In the genomic region with DNA sequence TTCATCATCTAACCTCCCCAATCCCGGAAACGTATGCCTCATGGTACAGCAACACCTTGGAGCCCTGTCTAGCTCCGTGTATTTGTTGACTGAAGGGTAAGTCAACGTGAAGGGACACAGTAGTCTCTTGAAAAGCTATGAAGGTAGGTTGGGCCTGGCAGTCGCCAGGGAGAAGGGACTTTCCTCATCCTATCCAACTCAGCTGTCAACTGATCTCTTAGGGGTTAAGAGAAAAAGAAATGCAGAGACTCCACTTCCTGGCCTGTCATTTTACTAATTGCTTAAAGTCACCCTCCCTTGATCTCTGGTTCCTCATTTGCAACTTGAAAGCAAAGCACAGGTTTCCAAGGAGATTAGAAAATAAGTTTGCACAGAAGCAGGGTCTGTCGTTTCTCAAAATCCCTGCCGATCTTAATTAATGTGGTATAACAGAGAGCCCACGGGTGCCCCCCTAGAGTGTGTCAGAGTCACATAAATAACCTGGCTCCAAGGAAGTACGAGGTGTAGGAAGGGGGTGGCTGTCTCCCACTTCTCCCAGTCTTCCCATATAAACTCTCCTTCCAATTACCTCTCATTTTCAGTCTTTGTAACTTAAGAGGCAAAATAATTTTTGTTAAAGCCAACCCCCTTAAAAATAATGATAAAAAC, we compare ENCODE assay signal across 8 mouse cellular contexts. TPM values are rescaled to one million over a fixed set of nuclear protein-coding genes. Genes with fewer than 3 reads are reported as not detected.
DNase-seq lines count a peak whose midpoint lies in the region; ATAC-seq and TF ChIP-seq lines count a peak whose summit lies in the region.

No protein-coding gene starts in this region.

- H3K27ac ChIP-seq in CH12.LX (ENCODE audit: insufficient read depth, low read depth) = peak overlapping the region; percentile 73
- H3K27ac ChIP-seq in forebrain, embryonic 14.5 days (ENCODE audit: low read depth, low read length) = no peak overlapping the region
- H3K27ac ChIP-seq in liver, embryonic 15.5 days (replicated peaks) = no peak overlapping the region

- TF ChIP-seq RAD21 in CH12.LX (IDR thresholded peaks at IDR 0.05; ENCODE audit: low read depth, low read length) = no peak

- dilution Hi-C loops in CH12.LX (cut with MboI; ENCODE audit: extremely low pct_ligation_motif_present, extremely low pct_unique_long_range_greater_than_20kb, low sequenced_read_pairs) = no loop called here

- WGBS in forebrain, embryonic 14.5 days = 23% methylated on average over 9 of the region's 9 CpGs
- WGBS in liver, embryonic 15.5 days (ENCODE audit: insufficient replicate concordance) = 24% methylated on average over 9 of the region's 9 CpGs

- H3K27me3 ChIP-seq in CH12.LX (replicated peaks) = no peaks in the 10 kb centered on the region
- H3K27me3 ChIP-seq in forebrain, embryonic 14.5 days (replicated peaks; ENCODE audit: control insufficient read depth, insufficient read depth, low read length) = no peaks in the 10 kb centered on the region
- peaks cover 4% of the 10 kb centered on the region for H3K27me3 ChIP-seq in liver, embryonic 15.5 days
- no peaks in the 10 kb centered on the region for H3K27me3 ChIP-seq in splenic B cell, adult 2 months (ENCODE audit: control insufficient read depth, insufficient read depth, low read length, poor library complexity, severe bottlenecking)

- H3K36me3 ChIP-seq in CH12.LX (replicated peaks in 1 of 2; ENCODE audit: control insufficient read depth in 1 of 2, insufficient read depth in 1 of 2, low read length in 1 of 2) = no peaks in the 10 kb centered on the region
- no peaks in the 10 kb centered on the region for H3K36me3 ChIP-seq in forebrain, embryonic 14.5 days (ENCODE audit: control insufficient read depth, insufficient read depth, low read length)
- H3K36me3 ChIP-seq in liver, embryonic 15.5 days (replicated peaks) = no peaks in the 10 kb centered on the region
- H3K36me3 ChIP-seq in splenic B cell, adult 2 months (ENCODE audit: control insufficient read depth, insufficient read depth, low read length, poor library complexity, severe bottlenecking) = no peaks in the 10 kb centered on the region

- peak overlapping the region; percentile 59 for H3K9ac ChIP-seq in CH12.LX (ENCODE audit: insufficient read depth, low read depth)
- H3K9ac ChIP-seq in forebrain, embryonic 14.5 days (ENCODE audit: low read length) = no peak overlapping the region; the same call in 1 of the 2 replicates
- H3K9ac ChIP-seq in liver, embryonic 15.5 days = no peak overlapping the region

- TF ChIP-seq CTCF in CH12.LX (conservative IDR thresholded peaks at IDR 0.05 in 1 of 2, IDR thresholded peaks at IDR 0.05 in 1 of 2; ENCODE audit: low read depth in 2 of 2, low read length in 2 of 2) = no peak

- peak; percentile 73 for TF ChIP-seq EP300 in CH12.LX (IDR thresholded peaks at IDR 0.05; ENCODE audit: low read length)

- TF ChIP-seq POLR2A in CH12.LX (IDR thresholded peaks at IDR 0.05; ENCODE audit: low read depth, low read length) = peak; percentile 41

- in situ Hi-C loops in CH12.LX (cut with MboI; ENCODE audit: low pct_ligation_motif_present, low pct_unique_long_range_greater_than_20kb, low sequenced_read_pairs) = no loop called here

- DNase-seq in CD4-positive helper T cell, adult 2 months (ENCODE audit: low read depth, low spot score) = peak; percentile 53
- peak; percentile 82 for DNase-seq in CH12.LX (ENCODE audit: extremely low read depth)
- no peak for DNase-seq in forebrain, embryonic 14.5 days (ENCODE audit: low spot score)
- peak; percentile 84 for DNase-seq in splenic B cell, adult 2 months (ENCODE audit: low read depth, low spot score)
- DNase-seq in gastrocnemius, adult 18-20 months (ENCODE audit: low spot score) = no peak
- no peak for DNase-seq in right cerebral cortex, postnatal 25 days
- no peak for DNase-seq in layer of hippocampus, postnatal 10 days (ENCODE audit: low spot score in 2 of 2)

- H3K9me3 ChIP-seq in CH12.LX (replicated peaks; ENCODE audit: low read length) = no peaks in the 10 kb centered on the region
- no peaks in the 10 kb centered on the region for H3K9me3 ChIP-seq in forebrain, embryonic 14.5 days (replicated peaks; ENCODE audit: control insufficient read depth, low read length)
- no peaks in the 10 kb centered on the region for H3K9me3 ChIP-seq in liver, embryonic 15.5 days (replicated peaks)

- ATAC-seq in forebrain, embryonic 14.5 days = 0 out of 2 replicates have a peak, but pooled peaks have one; percentile 27
- no peak for ATAC-seq in liver, embryonic 15.5 days (ENCODE audit: insufficient read depth)

- H3K4me3 ChIP-seq in CH12.LX (replicated peaks in 1 of 3; ENCODE audit: low read depth in 2 of 3, low read length in 2 of 3, poor library complexity in 1 of 3) = peak overlapping the region in 2 of 3 experiments; percentile 17 to 41
- H3K4me3 ChIP-seq in forebrain, embryonic 14.5 days (ENCODE audit: low read depth, low read length) = peak overlapping the region; percentile 23
- 0 out of 2 replicates have a peak overlapping the region, but pooled peaks have one; percentile 37 for H3K4me3 ChIP-seq in liver, embryonic 15.5 days (replicated peaks)

- H3K4me2 ChIP-seq in CH12.LX (ENCODE audit: insufficient read depth, low read depth, poor library complexity, severe bottlenecking) = peak overlapping the region; percentile 95
- peak overlapping the region; percentile 62 for H3K4me2 ChIP-seq in forebrain, embryonic 14.5 days (ENCODE audit: low read length)
- H3K4me2 ChIP-seq in liver, embryonic 15.5 days = peak overlapping the region; percentile 64

- no peaks in the 10 kb centered on the region for H3K79me2 ChIP-seq in CH12.LX (replicated peaks; ENCODE audit: control insufficient read depth, extremely low read depth, insufficient read depth, poor library complexity, severe bottlenecking)

- peaks cover 10 to 48% of the 10 kb centered on the region in 2 experiments for H3K4me1 ChIP-seq in CH12.LX (ENCODE audit: control insufficient read depth in 1 of 2, insufficient read depth in 2 of 2)
- peaks cover 10% of the 10 kb centered on the region for H3K4me1 ChIP-seq in forebrain, embryonic 14.5 days (ENCODE audit: control insufficient read depth, insufficient read depth, low read length)
- H3K4me1 ChIP-seq in liver, embryonic 15.5 days (replicated peaks) = peaks cover 11% of the 10 kb centered on the region

TF ChIP-seq in CH12.LX, 34 proteins besides CTCF, POLR2A, EP300 and RAD21 (continues in another document):
- TF ChIP-seq NELFE (IDR thresholded peaks at IDR 0.05; ENCODE audit: low read depth, low read length) (peak; percentile 51; the same call in 1 of the 2 replicates), POLR2AphosphoS2 (IDR thresholded peaks at IDR 0.05; ENCODE audit: low read depth, low read length) (no peak), PAX5 (IDR thresholded peaks at IDR 0.05; ENCODE audit: low read length) (no peak), JUN (IDR thresholded peaks at IDR 0.05; ENCODE audit: insufficient read depth, low read depth, low read length) (no peak), ELF1 (IDR thresholded peaks at IDR 0.05; ENCODE audit: low read depth, low read length) (peak; percentile 66), ZMIZ1 (IDR thresholded peaks at IDR 0.05; ENCODE audit: low read depth, low read length) (no peak; the same call in 1 of the 2 replicates), USF1 (IDR thresholded peaks at IDR 0.05; ENCODE audit: low read depth, low read length) (no peak), MAFK (IDR thresholded peaks at IDR 0.05; ENCODE audit: insufficient replicate concordance, low read length) (no peak), BHLHE40 (IDR thresholded peaks at IDR 0.05; ENCODE audit: low read depth, low read length) (peak; percentile 35; the same call in 1 of the 2 replicates), ZKSCAN1 (IDR thresholded peaks at IDR 0.05; ENCODE audit: borderline replicate concordance, low read depth, low read length) (no peak), ZNF384 (IDR thresholded peaks at IDR 0.05; ENCODE audit: low read depth, low read length) (no peak), MXI1 (IDR thresholded peaks at IDR 0.05; ENCODE audit: low read depth, low read length) (peak; percentile 58), TCF12 (IDR thresholded peaks at IDR 0.05; ENCODE audit: low read depth, low read length) (peak; percentile 50; the same call in 1 of the 2 replicates), SMC3 (IDR thresholded peaks at IDR 0.05; ENCODE audit: low read depth, low read length) (no peak), MYC (IDR thresholded peaks at IDR 0.05; ENCODE audit: low read depth, low read length) (peak; percentile 55; the same call in 1 of the 2 replicates), CHD1 (IDR thresholded peaks at IDR 0.05; ENCODE audit: low read depth, low read length) (peak; percentile 81), IRF4 (IDR thresholded peaks at IDR 0.05; ENCODE audit: low read depth, low read length) (no peak), SIN3A (IDR thresholded peaks at IDR 0.05; ENCODE audit: low read length) (no peak; the same call in 1 of the 2 replicates), HCFC1 (IDR thresholded peaks at IDR 0.05; ENCODE audit: low read depth, low read length) (no peak), NRF1 (IDR thresholded peaks at IDR 0.05; ENCODE audit: low read depth, low read length) (no peak), JUND (conservative IDR thresholded peaks at IDR 0.05; ENCODE audit: low read depth, low read length) (no peak), TBP (conservative IDR thresholded peaks at IDR 0.05; ENCODE audit: low read depth, low read length) (peak; percentile 62; the same call in 1 of the 2 replicates), MAZ (IDR thresholded peaks at IDR 0.05; ENCODE audit: low read depth, low read length) (no peak), MAX (IDR thresholded peaks at IDR 0.05; ENCODE audit: low read length) (0 out of 2 replicates have a peak, but pooled peaks have one; percentile 17)

RNA-seq across cellular contexts. Expression of gene Fgfbp1, which starts 34.1 kb away (rescaled TPM):
- total RNA-seq in CH12.LX (2012; rRNA removed) = not detected in 2 replicates
- not detected in 2 replicates for total RNA-seq in CH12.LX (2014; rRNA removed)
- polyA plus RNA-seq in CH12.LX (2012; ENCODE audit: insufficient read length, low read depth) = not detected in 2 replicates
- 5.7 and 10.2 TPM in 2 replicates for polyA plus RNA-seq in forebrain, embryonic 14.5 days (2014; fragmentation: Nextera tagmentation; extraction: Ambion mirVana)
- 0.44 and 0.91 TPM in 2 replicates for polyA plus RNA-seq in liver, embryonic 15.5 days (2015; fragmentation: Nextera tagmentation; extraction: Ambion mirVana)
- total RNA-seq in gastrocnemius, adult 18-20 months (2021) = 10 to 100 TPM in 1 of 2 experiments, 1 to 10 TPM in 1; 6.4 to 10.4 TPM
- 1 to 10 TPM; 1.4 to 2.4 TPM for total RNA-seq in layer of hippocampus, postnatal 10 days (2021)

RNA-seq across cellular contexts. Expression of gene Gm7879, which starts 34.5 kb away (rescaled TPM):
- total RNA-seq in CH12.LX (2012; rRNA removed) (1.4 and 1.8 TPM in 2 replicates), CH12.LX (2014; rRNA removed) (16.3 and 20.1 TPM in 2 replicates)
- polyA plus RNA-seq in CH12.LX (2012; ENCODE audit: insufficient read length, low read depth) = 1.0 TPM in 1 of 2 replicates, not detected in the other
- polyA plus RNA-seq in forebrain, embryonic 14.5 days (2014; fragmentation: Nextera tagmentation; extraction: Ambion mirVana) = 0.41 TPM in 1 of 2 replicates, not detected in the other
- polyA plus RNA-seq in liver, embryonic 15.5 days (2015; fragmentation: Nextera tagmentation; extraction: Ambion mirVana) = 0.28 and 0.62 TPM in 2 replicates
- 1 to 10 TPM; 6.3 to 6.8 TPM for total RNA-seq in gastrocnemius, adult 18-20 months (2021)
- 10 to 100 TPM in 1 of 2 experiments, 1 to 10 TPM in 1; 9.4 to 13.8 TPM for total RNA-seq in layer of hippocampus, postnatal 10 days (2021)

Comparison
In these comparisons a context has a peak if more than half of its experiments do, and no peak if none do; other contexts are left out.
1. DNase-seq: peak in CD4-positive helper T cell, adult 2 months (single experiment), CH12.LX (single experiment) and splenic B cell, adult 2 months (single experiment); none in forebrain, embryonic 14.5 days (single experiment), gastrocnemius, adult 18-20 months (single experiment), right cerebral cortex, postnatal 25 days (single experiment) and layer of hippocampus, postnatal 10 days (0 of 2).
2. Peak in every context shown above with its lines, with median percentiles within 50 percentile points of each other: H3K4me2 ChIP-seq and H3K4me3 ChIP-seq.